Mouse (Mus musculus) heart, adult 2 months (tissue): ENCODE results near the gene Scd2. TPM values are rescaled to one million over a fixed set of nuclear protein-coding genes. Genes with fewer than 3 reads are reported as not detected.

Experiments used
- DNase-seq, 2 experiments: peaks; one replicate each; pipeline ENCODE4 v3.0.0; 2021
- H3K27ac ChIP-seq: fragments of 200-600 bp; 2 replicates; pipeline ENCODE4 v1.8.1; 2022
- H3K27me3 ChIP-seq: fragments of 200-500 bp; 2 replicates; pipeline ENCODE4 v1.6.1; 2012; ENCODE audit warnings: mild to moderate bottlenecking, low read length, inconsistent platforms, mixed read lengths; ENCODE audit not compliant: control insufficient read depth, insufficient read depth
- H3K36me3 ChIP-seq: fragments of 200-500 bp; 2 replicates; pipeline ENCODE4 v1.6.1; 2012; ENCODE audit warnings: low read length, inconsistent platforms; ENCODE audit not compliant: control insufficient read depth, insufficient read depth
- H3K4me1 ChIP-seq: fragments of 200-500 bp; 2 replicates; pipeline ENCODE4 v1.6.1; 2011; ENCODE audit warnings: low read length; ENCODE audit not compliant: control insufficient read depth, insufficient read depth
- H3K4me3 ChIP-seq: fragments of 200-600 bp; 2 replicates; pipeline ENCODE4 v1.8.1; 2022
- H3K79me2 ChIP-seq: fragments of 200-500 bp; replicated peaks from 2 replicates; pipeline ENCODE4 v1.6.1; 2012; ENCODE audit warnings: mild to moderate bottlenecking, inconsistent platforms, low read length, moderate library complexity, mixed read lengths; ENCODE audit not compliant: control insufficient read depth, insufficient read depth
- H3K9ac ChIP-seq: fragments of 200-500 bp; 2 replicates; pipeline ENCODE4 v1.6.1; 2012; ENCODE audit warnings: low read depth, mild to moderate bottlenecking, control low read depth, inconsistent platforms, low read length, mixed read lengths
- CTCF ChIP-seq: fragments of 200-600 bp; IDR thresholded peaks from 2 replicates; pipeline ENCODE4 v1.8.1; 2022; ENCODE audit warnings: antibody characterized with exemption, mild to moderate bottlenecking, moderate library complexity
- EP300 ChIP-seq: fragments of 200-500 bp; IDR thresholded peaks from 2 replicates; pipeline ENCODE4 v1.6.1; 2011; ENCODE audit warnings: low read depth, low read length, control low read depth; ENCODE audit not compliant: insufficient read depth
- POLR2A ChIP-seq: fragments of 200-500 bp; IDR thresholded peaks from 2 replicates; pipeline ENCODE4 v1.6.1; 2011; ENCODE audit warnings: mild to moderate bottlenecking, low read depth, low read length, control low read depth; ENCODE audit not compliant: insufficient read depth
- WGBS: fragments of 180-500 bp; shearing (Covaris S2); methylation state at CpG from one replicate; pipeline ENCODE4 v1.1.7; 2018; 5-methylcytosine and 5-hydroxymethylcytosine counted together
- intact Hi-C: fragments of 180-260 bp; cut with DNase I; formaldehyde crosslinking; loops from one replicate; pipeline ENCODE4 v1.15.1; 2025
- polyA plus RNA-seq: library from polyadenylated mRNA; depleted of rRNA; stranded (reverse); fragments of >200 nt; gene quantifications from 2 replicates; pipeline ENCODE4 v1.2.3, GENCODE M21; 2012
- total RNA-seq, 2 experiments: library from RNA; stranded (reverse); gene quantifications; 2 replicates each; pipeline ENCODE4 v1.2.3; 2021

Gene Scd2
- total and polyA plus RNA-seq, 3 experiments = 9.2 to 21.2 (median 12.2) TPM

- no peak overlapping the region for H3K4me3 ChIP-seq
- WGBS = 73% methylated on average over 5 of the region's 5 CpGs
- H3K27ac ChIP-seq = no peak overlapping the region
- H3K27me3 ChIP-seq = no peaks in the 10 kb centered on the region
- no peak overlapping the region for H3K9ac ChIP-seq
- no peaks in the 10 kb centered on the region for H3K79me2 ChIP-seq
- no peak for DNase-seq
- TF ChIP-seq EP300 (no peak), POLR2A (no peak), CTCF (no peak)
- intact Hi-C loops = no loop called here
- H3K4me1 ChIP-seq = peaks cover 3% of the 10 kb centered on the region
- no peaks in the 10 kb centered on the region for H3K36me3 ChIP-seq
These were observed 17.3 kb downstream of the Scd2 start for GRCm38 (mm10) chr19:44310814-44311213.

- Histone ChIP-seq H3K9ac (no peak overlapping the region), H3K4me3 (no peak overlapping the region), H3K4me1 (peaks cover 3% of the 10 kb centered on the region), H3K79me2 (no peaks in the 10 kb centered on the region), H3K36me3 (no peaks in the 10 kb centered on the region), H3K27ac (no peak overlapping the region), H3K27me3 (no peaks in the 10 kb centered on the region)
- intact Hi-C loops = no loop called here
- no peak for DNase-seq
- 63% methylated on average over 8 of the region's 8 CpGs for WGBS
- TF ChIP-seq POLR2A (no peak), CTCF (no peak)
These were observed 18.0 kb downstream of the Scd2 start for GRCm38 (mm10) chr19:44311306-44312006.

- Histone ChIP-seq H3K27ac (no peak overlapping the region), H3K36me3 (no peaks in the 10 kb centered on the region), H3K79me2 (no peaks in the 10 kb centered on the region), H3K27me3 (no peaks in the 10 kb centered on the region), H3K4me1 (peaks cover 3% of the 10 kb centered on the region), H3K9ac (no peak overlapping the region), H3K4me3 (no peak overlapping the region)
- no peak for TF ChIP-seq EP300
- no peak for TF ChIP-seq POLR2A
- TF ChIP-seq CTCF = no peak
- DNase-seq = peak in 1 of 2 experiments; percentile 20
- 22% methylated on average over 4 of the region's 4 CpGs for WGBS
- intact Hi-C loops = no loop called here
These were observed 18.5 kb downstream of the Scd2 start for GRCm38 (mm10) chr19:44312007-44312360.

- peaks cover 3% of the 10 kb centered on the region for H3K4me1 ChIP-seq
- no peak for DNase-seq
- no peaks in the 10 kb centered on the region for H3K27me3 ChIP-seq
- no peak for TF ChIP-seq EP300
- TF ChIP-seq POLR2A = no peak
- TF ChIP-seq CTCF = no peak
- H3K79me2 ChIP-seq = no peaks in the 10 kb centered on the region
- 75% methylated on average over 3 of the region's 3 CpGs for WGBS
- no peaks in the 10 kb centered on the region for H3K36me3 ChIP-seq
- intact Hi-C loops = no loop called here
- no peak overlapping the region for H3K9ac ChIP-seq
- H3K4me3 ChIP-seq = no peak overlapping the region
- no peak overlapping the region for H3K27ac ChIP-seq
These were observed 19.6 kb downstream of the Scd2 start for GRCm38 (mm10) chr19:44313066-44313465.

- Histone ChIP-seq H3K36me3 (no peaks in the 10 kb centered on the region), H3K27me3 (no peaks in the 10 kb centered on the region), H3K79me2 (no peaks in the 10 kb centered on the region), H3K27ac (peak overlapping the region; percentile 90), H3K9ac (peak overlapping the region; percentile 27), H3K4me3 (peak overlapping the region; percentile 49), H3K4me1 (peaks cover 3% of the 10 kb centered on the region)
- DNase-seq = peak; percentile 89 to 95
- TF ChIP-seq EP300 = peak; percentile 38; the same call in 1 of the 2 replicates
- peak; percentile 43; the same call in 1 of the 2 replicates for TF ChIP-seq POLR2A
- no peak for TF ChIP-seq CTCF
- intact Hi-C loops = no loop called here
- WGBS = 1% methylated on average over 18 of the region's 18 CpGs
These were observed 20.9 kb downstream of the Scd2 start for GRCm38 (mm10) chr19:44314327-44314759.

- H3K9ac ChIP-seq = peak overlapping the region; percentile 53
- DNase-seq = peak; percentile 68 to 73
- intact Hi-C loops = loop anchor here (5.0 kb wide), 1 partner anchor 92 kb away; the partner anchor contains the start of gene Scd1
- H3K36me3 ChIP-seq = no peaks in the 10 kb centered on the region
- peak overlapping the region; percentile 49 for H3K4me3 ChIP-seq
- peaks cover 3% of the 10 kb centered on the region for H3K4me1 ChIP-seq
- TF ChIP-seq EP300 (no peak), CTCF (no peak), POLR2A (no peak)
- WGBS = under 1% methylated on average over 11 of the region's 11 CpGs
- H3K27ac ChIP-seq = peak overlapping the region; percentile 90
- H3K27me3 ChIP-seq = no peaks in the 10 kb centered on the region
- H3K79me2 ChIP-seq = no peaks in the 10 kb centered on the region
These were observed 21.5 kb downstream of the Scd2 start for GRCm38 (mm10) chr19:44314871-44315414.
